Mouse (Mus musculus) intestine, postnatal 0 days (tissue): Measurements from ENCODE around the gene Meis1. TPM values are rescaled to one million over a fixed set of nuclear protein-coding genes. Genes with fewer than 3 reads are reported as not detected.

Source experiments
- ATAC-seq: fragments of 200-750 bp; cut with Nextera tagmentation; 2 replicates; pipeline ENCODE4 v1.8.0; 2017; ENCODE audit warnings: mild to moderate bottlenecking, moderate TSS enrichment, moderate library complexity
- H3K27ac ChIP-seq: fragments of 300-500 bp; sonication (generic); 2 replicates; pipeline ENCODE4 v1.5.1; 2014; ENCODE audit warnings: mild to moderate bottlenecking, low read depth, low read length, moderate library complexity
- H3K27me3 ChIP-seq: fragments of 300-500 bp; sonication (generic); replicated peaks from 2 replicates; pipeline ENCODE4 v1.6.1; 2014; ENCODE audit warnings: low read length, mixed read lengths; ENCODE audit not compliant: control insufficient read depth, insufficient read depth
- H3K36me3 ChIP-seq: fragments of 300-500 bp; sonication (generic); 2 replicates; pipeline ENCODE4 v1.6.1; 2014; ENCODE audit warnings: mild to moderate bottlenecking, moderate library complexity; ENCODE audit not compliant: control insufficient read depth, insufficient read depth
- H3K4me1 ChIP-seq: fragments of 300-500 bp; sonication (generic); replicated peaks from 2 replicates; pipeline ENCODE4 v1.6.1; 2014; ENCODE audit warnings: antibody characterized with exemption, low read length, mixed read lengths; ENCODE audit not compliant: control insufficient read depth, insufficient read depth
- H3K4me2 ChIP-seq: fragments of 300-500 bp; sonication (generic); replicated peaks from 2 replicates; pipeline ENCODE4 v1.6.1; 2014; ENCODE audit warnings: low read depth, mild to moderate bottlenecking, moderate library complexity
- H3K4me3 ChIP-seq: fragments of 300-500 bp; sonication (generic); 2 replicates; pipeline ENCODE4 v1.5.1; 2014; ENCODE audit warnings: low read depth, low read length
- H3K9ac ChIP-seq: fragments of 300-500 bp; sonication (generic); 2 replicates; pipeline ENCODE4 v1.6.1; 2014; ENCODE audit warnings: mild to moderate bottlenecking, low read depth, low read length
- H3K9me3 ChIP-seq: fragments of 300-500 bp; sonication (generic); 2 replicates; pipeline ENCODE4 v1.6.1; 2016; ENCODE audit warnings: mixed run types; ENCODE audit not compliant: control insufficient read depth
- CTCF ChIP-seq: sonication (generic); IDR thresholded peaks from 2 replicates; pipeline ENCODE4 v1.5.1; 2016; ENCODE audit warnings: low read depth, mild to moderate bottlenecking, control low read depth, antibody characterized with exemption, moderate library complexity
- WGBS: fragments of 180-500 bp; shearing (Covaris S2); extraction: QIAGEN DNeasy Blood & Tissue Kit; methylation state at CpG from one replicate; pipeline ENCODE4 v1.1.7; 2014; 5-methylcytosine and 5-hydroxymethylcytosine counted together
- polyA plus RNA-seq: library from polyadenylated mRNA; unstranded; fragments of >200 nt; fragmentation: Nextera tagmentation; extraction: Ambion mirVana; gene quantifications from 2 replicates; pipeline ENCODE4 v1.2.1, GENCODE M21; 2015

Gene Meis1
- polyA plus RNA-seq, 1 experiment from 2014 or later, result 22.9 TPM

- Histone ChIP-seq H3K9ac (no peak overlapping the region), H3K4me1 (no peaks in the 10 kb centered on the region), H3K36me3 (no peaks in the 10 kb centered on the region), H3K27me3 (no peaks in the 10 kb centered on the region), H3K4me3 (no peak overlapping the region), H3K4me2 (no peak overlapping the region), H3K9me3 (no peaks in the 10 kb centered on the region), H3K27ac (no peak overlapping the region)
- WGBS, result 72% methylated on average over 6 of the region's 6 CpGs
- ATAC-seq, result no peak
- no peak for TF ChIP-seq CTCF
These were observed 106.3 kb downstream of the Meis1 start for GRCm38 (mm10) chr11:18912311-18913019.

GRCm38 (mm10) chr11:18906866-18907265, 111.9 kb downstream of the Meis1 start:
- no peak for TF ChIP-seq CTCF
- Histone ChIP-seq H3K4me3 (no peak overlapping the region), H3K9ac (no peak overlapping the region), H3K36me3 (no peaks in the 10 kb centered on the region), H3K27me3 (no peaks in the 10 kb centered on the region), H3K4me1 (no peaks in the 10 kb centered on the region), H3K27ac (no peak overlapping the region), H3K4me2 (no peak overlapping the region), H3K9me3 (no peaks in the 10 kb centered on the region)
- no peak for ATAC-seq
- 81% methylated on average over 3 of the region's 3 CpGs for WGBS

- H3K4me1 ChIP-seq, result no peaks in the 10 kb centered on the region
- H3K4me2 ChIP-seq, result no peak overlapping the region
- 74% methylated on average over 1 of the region's 1 CpGs for WGBS
- H3K27me3 ChIP-seq, result no peaks in the 10 kb centered on the region
- H3K27ac ChIP-seq, result no peak overlapping the region
- H3K36me3 ChIP-seq, result no peaks in the 10 kb centered on the region
- no peak for ATAC-seq
- H3K9ac ChIP-seq, result no peak overlapping the region
- H3K4me3 ChIP-seq, result no peak overlapping the region
- H3K9me3 ChIP-seq, result no peaks in the 10 kb centered on the region
- no peak for TF ChIP-seq CTCF
These were observed 113.4 kb downstream of the Meis1 start for GRCm38 (mm10) chr11:18905431-18905830.

GRCm38 (mm10) chr11:18904880-18905279, 113.9 kb downstream of the Meis1 start:
- WGBS, result 78% methylated on average over 1 of the region's 1 CpGs
- TF ChIP-seq CTCF, result no peak
- H3K36me3 ChIP-seq, result no peaks in the 10 kb centered on the region
- no peaks in the 10 kb centered on the region for H3K27me3 ChIP-seq
- no peaks in the 10 kb centered on the region for H3K4me1 ChIP-seq
- H3K4me2 ChIP-seq, result no peak overlapping the region
- no peaks in the 10 kb centered on the region for H3K9me3 ChIP-seq
- no peak overlapping the region for H3K4me3 ChIP-seq
- no peak overlapping the region for H3K9ac ChIP-seq
- H3K27ac ChIP-seq, result no peak overlapping the region
- ATAC-seq, result no peak

GRCm38 (mm10) chr11:18904285-18904684, 114.5 kb downstream of the Meis1 start:
- no peaks in the 10 kb centered on the region for H3K36me3 ChIP-seq
- H3K27me3 ChIP-seq, result no peaks in the 10 kb centered on the region
- no peak for ATAC-seq
- no peak for TF ChIP-seq CTCF
- H3K9ac ChIP-seq, result no peak overlapping the region
- H3K27ac ChIP-seq, result no peak overlapping the region
- no peak overlapping the region for H3K4me2 ChIP-seq
- 72% methylated on average over 5 of the region's 5 CpGs for WGBS
- no peaks in the 10 kb centered on the region for H3K9me3 ChIP-seq
- H3K4me3 ChIP-seq, result no peak overlapping the region
- no peaks in the 10 kb centered on the region for H3K4me1 ChIP-seq

GRCm38 (mm10) chr11:18900489-18900888, 118.3 kb downstream of the Meis1 start:
- WGBS, result 29% methylated on average over 2 of the region's 2 CpGs
- no peak for TF ChIP-seq CTCF
- H3K4me1 ChIP-seq, result no peaks in the 10 kb centered on the region
- H3K27me3 ChIP-seq, result no peaks in the 10 kb centered on the region
- no peak overlapping the region for H3K27ac ChIP-seq
- H3K36me3 ChIP-seq, result no peaks in the 10 kb centered on the region
- H3K4me3 ChIP-seq, result no peak overlapping the region
- 0 out of 2 replicates have a peak overlapping the region, but pooled peaks have one; percentile 17 for H3K4me2 ChIP-seq
- no peak for ATAC-seq
- H3K9me3 ChIP-seq, result no peaks in the 10 kb centered on the region
- H3K9ac ChIP-seq, result no peak overlapping the region
